Mouse (Mus musculus) CH12.LX (cell line): Measurements from ENCODE around the gene Ednra.

Experiments used
- CHD2 ChIP-seq: IDR thresholded peaks from 2 replicates; pipeline ENCODE4 v1.6.1; 2011; ENCODE audit warnings: low read length, improper control_type of control experiment
- CTCF ChIP-seq, 2 experiments: IDR thresholded peaks in 1 of 2; conservative IDR thresholded peaks in 1 of 2; 2 replicates each; pipeline ENCODE4 v1.5.1; 2011 to 2012; ENCODE audit warnings: low read depth in 2 of 2, low read length in 2 of 2, improper control_type of control experiment in 1 of 2, inconsistent platforms in 1 of 2, mild to moderate bottlenecking in 1 of 2, moderate library complexity in 1 of 2
- EP300 ChIP-seq: IDR thresholded peaks from 2 replicates; pipeline ENCODE4 v1.6.1; 2011; ENCODE audit warnings: low read length, improper control_type of control experiment
- ETS1 ChIP-seq: conservative IDR thresholded peaks from 2 replicates; pipeline ENCODE4 v1.6.1; 2012; ENCODE audit warnings: low read depth, mild to moderate bottlenecking, inconsistent platforms, low read length, improper control_type of control experiment, moderate library complexity
- GABPA ChIP-seq: IDR thresholded peaks from 2 replicates; pipeline ENCODE4 v1.6.1; 2012; ENCODE audit warnings: low read depth, low read length, improper control_type of control experiment, inconsistent platforms; ENCODE audit not compliant: insufficient replicate concordance
- JUND ChIP-seq: conservative IDR thresholded peaks from 2 replicates; pipeline ENCODE4 v1.6.1; 2011; ENCODE audit warnings: low read depth, low read length, improper control_type of control experiment
- MAX ChIP-seq: IDR thresholded peaks from 2 replicates; pipeline ENCODE4 v1.6.1; 2011; ENCODE audit warnings: low read length, improper control_type of control experiment
- MEF2A ChIP-seq: IDR thresholded peaks from 2 replicates; pipeline ENCODE4 v1.6.1; 2014; ENCODE audit warnings: low read depth, mild to moderate bottlenecking, inconsistent platforms, low read length, improper control_type of control experiment, borderline replicate concordance
- POLR2A ChIP-seq: IDR thresholded peaks from 2 replicates; pipeline ENCODE4 v1.6.1; 2011; ENCODE audit warnings: low read depth, mild to moderate bottlenecking, improper control_type of control experiment, low read length
- RAD21 ChIP-seq: IDR thresholded peaks from 2 replicates; pipeline ENCODE4 v1.6.1; 2011; ENCODE audit warnings: low read depth, mild to moderate bottlenecking, low read length, improper control_type of control experiment, moderate library complexity
- ZMIZ1 ChIP-seq: IDR thresholded peaks from 2 replicates; pipeline ENCODE4 v1.6.1; 2012; ENCODE audit warnings: low read depth, mild to moderate bottlenecking, inconsistent platforms, low read length, improper control_type of control experiment

DNA sequence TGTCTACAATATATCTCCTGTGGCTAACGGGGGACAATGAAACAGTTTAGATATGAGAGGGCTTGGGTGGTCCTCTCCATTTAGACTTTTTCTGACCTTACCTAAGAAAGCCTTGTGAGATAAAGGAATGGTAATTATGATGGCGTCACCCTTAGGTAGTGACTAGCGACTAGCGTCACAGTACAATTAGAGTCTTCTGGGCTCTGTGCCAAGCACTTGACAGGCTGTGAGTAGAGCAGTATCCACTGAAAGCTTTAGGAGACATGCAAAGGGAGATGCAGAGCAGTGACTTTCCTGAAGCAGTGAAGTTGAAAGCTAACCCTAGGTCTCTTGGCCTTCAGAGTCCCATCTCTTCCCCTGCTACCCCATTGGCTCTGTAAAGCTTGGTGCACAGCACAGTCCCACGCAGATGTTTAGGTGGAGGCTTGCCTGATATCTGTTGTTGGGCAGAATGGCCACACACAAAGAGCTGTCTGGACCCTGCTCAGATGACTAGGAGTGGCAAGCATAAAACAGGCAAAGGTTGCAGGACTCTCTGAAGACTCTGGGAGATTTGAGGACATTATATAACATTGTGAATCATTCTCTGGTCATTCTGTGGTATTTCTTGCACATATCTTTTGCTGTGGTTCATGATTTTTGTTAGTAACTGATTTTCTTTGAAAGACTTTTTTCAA, 48.1 kb upstream of the Ednra start:
- no peak for TF ChIP-seq CTCF (conservative IDR thresholded peaks at IDR 0.05 in 1 of 2, IDR thresholded peaks at IDR 0.05 in 1 of 2; ENCODE audit: low read depth in 2 of 2, low read length in 2 of 2)
- no peak for TF ChIP-seq POLR2A
- TF ChIP-seq CHD2, result no peak
- no peak for TF ChIP-seq EP300
- TF ChIP-seq RAD21, result no peak
- TF ChIP-seq JUND, result no peak
- no peak for TF ChIP-seq ZMIZ1
- no peak for TF ChIP-seq GABPA
- TF ChIP-seq MEF2A, result no peak
- TF ChIP-seq ETS1, result no peak
- no peak for TF ChIP-seq MAX
